Mouse (Mus musculus) liver, adult 2 months (tissue): ENCODE results near the gene Ric8b.

ENCODE experiments used
- CTCF ChIP-seq: fragments of 200-500 bp; IDR thresholded peaks from 2 replicates; pipeline ENCODE4 v1.5.1; 2011; ENCODE audit warnings: low read depth, low read length, control low read depth
- POLR2A ChIP-seq: fragments of 200-500 bp; IDR thresholded peaks from 2 replicates; pipeline ENCODE4 v1.6.1; 2011; ENCODE audit warnings: low read length, control low read depth; ENCODE audit not compliant: insufficient read depth; ENCODE audit errors: extremely low read depth

- TF ChIP-seq CTCF (peak; percentile 66), POLR2A (no peak)
Measured at GRCm38 (mm10) chr10:84985956-84986355, 68.5 kb downstream of the Ric8b start.
